Comparison of ENCODE assay signal across 8 mouse cellular contexts in the genomic region with DNA sequence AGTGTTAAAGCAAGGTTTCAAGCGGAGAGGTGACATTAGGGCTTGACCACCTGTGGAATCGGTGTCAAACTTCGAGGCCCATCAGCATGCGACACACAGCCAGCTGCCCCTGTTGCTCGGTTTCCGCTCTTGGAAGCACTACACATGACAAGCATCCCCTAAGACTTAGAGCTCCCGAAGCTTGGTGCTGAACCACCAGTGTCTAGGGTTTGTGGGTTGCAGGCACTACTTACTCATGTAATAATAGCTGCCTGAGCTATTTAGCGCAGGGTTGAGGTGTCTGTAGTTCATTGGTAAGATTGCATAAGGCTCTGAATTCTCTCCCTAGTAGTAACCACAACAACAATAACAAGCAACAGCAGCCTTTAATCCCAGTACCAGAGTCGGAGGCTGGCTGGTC. TPM values are rescaled to one million over a fixed set of nuclear protein-coding genes. Genes with fewer than 3 reads are reported as not detected.
A peak's percentile ranks its signal among the peaks of the same experiment; 100 is the strongest.
DNase-seq lines count a peak whose midpoint lies in the region; ATAC-seq lines count a peak whose summit lies in the region.

No protein-coding gene starts in this region.

- no peak overlapping the region for H3K27ac ChIP-seq in intestine, embryonic 15.5 days
- H3K27ac ChIP-seq in neural tube, embryonic 15.5 days (replicated peaks) = no peak overlapping the region

- peak overlapping the region; percentile 74 for H3K4me2 ChIP-seq in intestine, embryonic 15.5 days (replicated peaks)
- peak overlapping the region; percentile 83 for H3K4me2 ChIP-seq in neural tube, embryonic 15.5 days

- ATAC-seq in intestine, embryonic 15.5 days = no peak
- no peak for ATAC-seq in neural tube, embryonic 15.5 days (ENCODE audit: low FRiP score)

- H3K9me3 ChIP-seq in intestine, embryonic 15.5 days = no peaks in the 10 kb centered on the region
- no peaks in the 10 kb centered on the region for H3K9me3 ChIP-seq in neural tube, embryonic 15.5 days (replicated peaks)

- no peaks in the 10 kb centered on the region for H3K36me3 ChIP-seq in intestine, embryonic 15.5 days
- no peaks in the 10 kb centered on the region for H3K36me3 ChIP-seq in neural tube, embryonic 15.5 days

- peak overlapping the region; percentile 82; the same call in 1 of the 2 replicates for H3K9ac ChIP-seq in intestine, embryonic 15.5 days
- no peak overlapping the region; the same call in 1 of the 2 replicates for H3K9ac ChIP-seq in neural tube, embryonic 15.5 days (replicated peaks)

- H3K4me3 ChIP-seq in intestine, embryonic 15.5 days (replicated peaks) = peak overlapping the region; percentile 76
- H3K4me3 ChIP-seq in neural tube, embryonic 15.5 days (replicated peaks) = peak overlapping the region; percentile 78

- no peaks in the 10 kb centered on the region for H3K27me3 ChIP-seq in intestine, embryonic 15.5 days (replicated peaks)
- no peaks in the 10 kb centered on the region for H3K27me3 ChIP-seq in neural tube, embryonic 15.5 days (replicated peaks)

- WGBS in intestine, embryonic 15.5 days = 39% methylated on average over 9 of the region's 9 CpGs
- WGBS in neural tube, embryonic 15.5 days = 50% methylated on average over 9 of the region's 9 CpGs

- H3K4me1 ChIP-seq in intestine, embryonic 15.5 days (replicated peaks) = peaks cover 5% of the 10 kb centered on the region; the same call in 1 of the 2 replicates
- H3K4me1 ChIP-seq in neural tube, embryonic 15.5 days = peaks cover 16% of the 10 kb centered on the region

- peak; percentile 87 for DNase-seq in heart, adult 11 months
- no peak for DNase-seq in heart, postnatal 4 days
- peak; percentile 49 for DNase-seq in 3T3-L1 (ENCODE audit: low read depth, low spot score)
- DNase-seq in embryo, embryonic 9.5 days (ENCODE audit: extremely low spot score) = peak; percentile 10
- DNase-seq in gastrocnemius, adult 18-20 months (ENCODE audit: low spot score) = no peak
- no peak for DNase-seq in adrenal gland, adult 8-10 months

RNA-seq across cellular contexts. Expression of a gene that starts 1.2 kb away (rescaled TPM):
- total RNA-seq in heart, postnatal 4 days (2021) = 10 to 100 TPM; 17.7 to 18.0 TPM
- 17.3 and 21.4 TPM in 2 replicates for polyA plus RNA-seq in intestine, embryonic 15.5 days (2015; fragmentation: Nextera tagmentation; extraction: Ambion mirVana)
- 13.3 and 17.6 TPM in 2 replicates for polyA plus RNA-seq in neural tube, embryonic 15.5 days (2015; fragmentation: Nextera tagmentation; extraction: Ambion mirVana)
- 10 to 100 TPM; 12.1 to 12.3 TPM for total RNA-seq in gastrocnemius, adult 18-20 months (2021)
- total RNA-seq in adrenal gland, adult 8-10 months (2022) = 10 to 100 TPM; 25.0 to 31.3 (median 26.2) TPM

Comparison
In these comparisons a context has a peak if more than half of its experiments do, and no peak if none do; other contexts are left out.
1. DNase-seq: peak in heart, adult 11 months (single experiment), 3T3-L1 (single experiment) and embryo, embryonic 9.5 days (single experiment); none in heart, postnatal 4 days (single experiment), gastrocnemius, adult 18-20 months (single experiment) and adrenal gland, adult 8-10 months (single experiment).